15 mouse cellular contexts compared by ENCODE assay signal in the genomic region with DNA sequence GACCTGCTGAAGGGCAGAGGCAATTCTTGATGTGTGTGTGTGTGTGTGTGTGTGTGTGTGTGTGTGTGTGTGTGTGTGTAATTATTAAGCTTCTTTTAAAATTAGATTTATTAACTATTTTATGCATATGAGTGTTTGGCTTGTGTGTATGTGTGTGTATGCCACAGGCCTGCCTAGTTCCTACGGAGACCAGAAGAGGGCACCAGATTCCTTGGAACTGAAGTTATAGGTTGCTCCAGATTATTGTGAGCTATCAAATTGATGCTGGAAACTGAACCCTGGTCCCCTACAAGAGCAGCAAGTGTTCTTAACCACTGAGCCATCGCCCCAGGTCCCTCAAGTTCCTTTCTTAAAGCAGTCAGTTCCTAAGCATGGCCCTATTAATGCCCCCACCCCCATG.
A peak's percentile ranks its signal among the peaks of the same experiment; 100 is the strongest.
DNase-seq lines count a peak whose midpoint lies in the region; ATAC-seq and TF ChIP-seq lines count a peak whose summit lies in the region.
"Had no signal": no experiment of that assay in that cellular context is flagged by ENCODE, and none has a peak within 500 bp of the region (broad histone marks: within the 10 kb centered on the region; RNA-seq: fewer than 3 reads in every experiment).

No protein-coding gene starts in this region.

- TF ChIP-seq POLR2A in cortical plate, adult 2 months (IDR thresholded peaks at IDR 0.05; ENCODE audit: extremely low read depth, insufficient read depth, low read length) = no peak

- H3K27me3 ChIP-seq in forebrain, postnatal 0 days (ENCODE audit: insufficient read depth, low read length) = no peaks in the 10 kb centered on the region
- no peaks in the 10 kb centered on the region for H3K27me3 ChIP-seq in forebrain, embryonic 11.5 days (ENCODE audit: control insufficient read depth, insufficient read depth, low read length)
- H3K27me3 ChIP-seq in E14TG2a.4 (ENCODE audit: insufficient read depth, low read length) = 0 out of 2 replicates have a peak, but pooled peaks cover 4% of the 10 kb centered on the region
- H3K27me3 ChIP-seq: embryonic facial prominence, embryonic 13.5 days; forebrain, embryonic 15.5 days; liver, embryonic 15.5 days had no signal

- H3K36me3 ChIP-seq in forebrain, postnatal 0 days (ENCODE audit: insufficient read depth) = 0 out of 2 replicates have a peak, but pooled peaks cover 2% of the 10 kb centered on the region
- H3K36me3 ChIP-seq in forebrain, embryonic 11.5 days (ENCODE audit: control insufficient read depth, insufficient read depth, low read length) = no peaks in the 10 kb centered on the region
- H3K36me3 ChIP-seq in E14TG2a.4 (ENCODE audit: insufficient read depth, low read length) = no peaks in the 10 kb centered on the region
- H3K36me3 ChIP-seq: embryonic facial prominence, embryonic 13.5 days; forebrain, embryonic 15.5 days; hindbrain, embryonic 13.5 days; liver, embryonic 15.5 days had no signal

- H3K9ac ChIP-seq in forebrain, postnatal 0 days = no peak overlapping the region
- H3K9ac ChIP-seq in forebrain, embryonic 11.5 days (ENCODE audit: low read length) = no peak overlapping the region
- H3K9ac ChIP-seq: embryonic facial prominence, embryonic 13.5 days; forebrain, embryonic 15.5 days; hindbrain, embryonic 13.5 days; liver, embryonic 15.5 days had no signal

- no peak overlapping the region for H3K27ac ChIP-seq in forebrain, postnatal 0 days (ENCODE audit: low read depth, low read length)
- no peak overlapping the region for H3K27ac ChIP-seq in forebrain, embryonic 11.5 days (ENCODE audit: low read depth, low read length)
- no peak overlapping the region for H3K27ac ChIP-seq in left cerebral cortex, adult 2 months
- no peak overlapping the region for H3K27ac ChIP-seq in cortical plate, adult 2 months (ENCODE audit: insufficient read depth, low read length)
- H3K27ac ChIP-seq: embryonic facial prominence, embryonic 13.5 days; forebrain, embryonic 15.5 days; hindbrain, embryonic 13.5 days; liver, embryonic 15.5 days had no signal

- intact Hi-C loops in left cerebral cortex, adult 2 months (cut with DNase I) = no loop called here
- intact Hi-C loops in left cerebral cortex, postnatal 25 days (cut with DNase I) = no loop called here

- no peak overlapping the region for H3K4me2 ChIP-seq in forebrain, postnatal 0 days (ENCODE audit: low read depth)
- no peak overlapping the region for H3K4me2 ChIP-seq in forebrain, embryonic 11.5 days (ENCODE audit: low read depth, low read length, severe bottlenecking)
- H3K4me2 ChIP-seq: embryonic facial prominence, embryonic 13.5 days; forebrain, embryonic 15.5 days; hindbrain, embryonic 13.5 days; liver, embryonic 15.5 days had no signal

- peak; percentile 30; the same call in 1 of the 2 replicates for TF ChIP-seq CTCF in forebrain, postnatal 0 days (IDR thresholded peaks at IDR 0.05; ENCODE audit: low read depth)
- peak; percentile 16 for TF ChIP-seq CTCF in left cerebral cortex, adult 2 months (IDR thresholded peaks at IDR 0.05)
- peak; percentile 59 for TF ChIP-seq CTCF in E14TG2a.4 (conservative IDR thresholded peaks at IDR 0.05; ENCODE audit: low read length)
- TF ChIP-seq CTCF in cortical plate, adult 2 months (IDR thresholded peaks at IDR 0.05; ENCODE audit: extremely low read depth, insufficient read depth, low read length) = peak; percentile 14; the same call in 1 of the 2 replicates

- H3K9me3 ChIP-seq in forebrain, postnatal 0 days (ENCODE audit: low read length) = no peaks in the 10 kb centered on the region
- H3K9me3 ChIP-seq in forebrain, embryonic 11.5 days (ENCODE audit: control insufficient read depth, low read length) = no peaks in the 10 kb centered on the region
- no peaks in the 10 kb centered on the region for H3K9me3 ChIP-seq in E14TG2a.4 (ENCODE audit: low read length)
- H3K9me3 ChIP-seq: embryonic facial prominence, embryonic 13.5 days; forebrain, embryonic 15.5 days; hindbrain, embryonic 13.5 days; liver, embryonic 15.5 days had no signal

- DNase-seq in forebrain, postnatal 0 days = no peak
- DNase-seq in forebrain, embryonic 11.5 days (ENCODE audit: low spot score) = no peak
- no peak for DNase-seq in left cerebral cortex, adult 2 months (ENCODE audit: extremely low spot score in 1 of 2, low spot score in 2 of 2)
- DNase-seq in left cerebral cortex, postnatal 25 days (ENCODE audit: low spot score in 2 of 2) = no peak
- no peak for DNase-seq in adipocyte (ENCODE audit: low spot score)
- no peak for DNase-seq in adrenal gland, postnatal 4 days (ENCODE audit: low spot score in 2 of 2)
- DNase-seq: cerebellum, adult 8-10 months had no signal

- WGBS in forebrain, postnatal 0 days = 96% methylated on average over 2 of the region's 2 CpGs
- 88% methylated on average over 2 of the region's 2 CpGs for WGBS in forebrain, embryonic 11.5 days

- no peaks in the 10 kb centered on the region for H3K4me1 ChIP-seq in forebrain, postnatal 0 days (ENCODE audit: insufficient read depth)
- H3K4me1 ChIP-seq in forebrain, embryonic 11.5 days (replicated peaks; ENCODE audit: control insufficient read depth, insufficient read depth, low read length) = no peaks in the 10 kb centered on the region
- peaks cover 5% of the 10 kb centered on the region; the same call in 1 of the 2 replicates for H3K4me1 ChIP-seq in E14TG2a.4 (replicated peaks; ENCODE audit: low read depth, low read length)
- no peaks in the 10 kb centered on the region for H3K4me1 ChIP-seq in cortical plate, adult 2 months (ENCODE audit: control insufficient read depth, insufficient read depth, low read length)
- H3K4me1 ChIP-seq: embryonic facial prominence, embryonic 13.5 days; forebrain, embryonic 15.5 days had no signal

- ATAC-seq in forebrain, postnatal 0 days = no peak
- no peak for ATAC-seq in forebrain, embryonic 11.5 days (replicated peaks; ENCODE audit: low FRiP score)
- ATAC-seq: forebrain, embryonic 15.5 days had no signal

- H3K4me3 ChIP-seq in forebrain, postnatal 0 days (ENCODE audit: low read depth, low read length) = no peak overlapping the region
- no peak overlapping the region for H3K4me3 ChIP-seq in forebrain, embryonic 11.5 days (ENCODE audit: low read depth, low read length)
- H3K4me3 ChIP-seq in left cerebral cortex, adult 2 months = no peak overlapping the region
- no peak overlapping the region for H3K4me3 ChIP-seq in E14TG2a.4 (replicated peaks; ENCODE audit: low read length)
- H3K4me3 ChIP-seq in cortical plate, adult 2 months (ENCODE audit: insufficient read depth, low read length) = no peak overlapping the region
- H3K4me3 ChIP-seq: embryonic facial prominence, embryonic 13.5 days; forebrain, embryonic 15.5 days; hindbrain, embryonic 13.5 days; liver, embryonic 15.5 days; megakaryocyte, embryonic 14.5 days; myocyte had no signal
